Mouse (Mus musculus) G1E-ER4 (cell line): Measurements from ENCODE around the gene Myrfl. TPM values are rescaled to one million over a fixed set of nuclear protein-coding genes. Genes with fewer than 3 reads are reported as not detected.

ENCODE experiments used
- GATA1 ChIP-seq: IDR thresholded peaks from one replicate; pipeline ENCODE4 v1.8.0; 2012; ENCODE audit warnings: low read length, inconsistent platforms
- polyA plus RNA-seq: library from polyadenylated mRNA; stranded (reverse); fragments of >175 nt; gene quantifications from 2 replicates; pipeline ENCODE4 v1.2.3, GENCODE M21; 2012

Myrfl gene
- polyA plus RNA-seq, 1 experiment = not detected

- no peak for TF ChIP-seq GATA1
Observed at GRCm38 (mm10) chr10:116872016-116872410, 24.7 kb downstream of the Myrfl start.

- TF ChIP-seq GATA1 = no peak
Observed at GRCm38 (mm10) chr10:116871329-116872015, 25.2 kb downstream of the Myrfl start.

- TF ChIP-seq GATA1 = no peak
Observed at GRCm38 (mm10) chr10:116870819-116871218, 25.9 kb downstream of the Myrfl start.

- no peak for TF ChIP-seq GATA1
Observed at GRCm38 (mm10) chr10:116853159-116853845, 43.4 kb downstream of the Myrfl start.

GRCm38 (mm10) chr10:116848749-116849473 lies 47.8 kb downstream of the Myrfl start:
- TF ChIP-seq GATA1 = no peak

GRCm38 (mm10) chr10:116841551-116841950 lies 55.2 kb downstream of the Myrfl start:
- no peak for TF ChIP-seq GATA1

- TF ChIP-seq GATA1 = no peak
Observed at GRCm38 (mm10) chr10:116830676-116831075, 66.0 kb downstream of the Myrfl start.

- no peak for TF ChIP-seq GATA1
Observed at GRCm38 (mm10) chr10:116828099-116828498, 68.6 kb downstream of the Myrfl start.

- TF ChIP-seq GATA1 = no peak
Observed at GRCm38 (mm10) chr10:116827306-116827705, 69.4 kb downstream of the Myrfl start.

- no peak for TF ChIP-seq GATA1
Observed at GRCm38 (mm10) chr10:116815311-116816060, 81.2 kb downstream of the Myrfl start.

- no peak for TF ChIP-seq GATA1
Observed at GRCm38 (mm10) chr10:116813150-116813549, 83.6 kb downstream of the Myrfl start.

GRCm38 (mm10) chr10:116810738-116811137 lies 86.0 kb downstream of the Myrfl start:
- no peak for TF ChIP-seq GATA1

GRCm38 (mm10) chr10:116809383-116809782 lies 87.3 kb downstream of the Myrfl start:
- TF ChIP-seq GATA1 = no peak

- TF ChIP-seq GATA1 = no peak
Observed at GRCm38 (mm10) chr10:116808556-116809353, 88.0 kb downstream of the Myrfl start.
